Mouse (Mus musculus): ENCODE data around the gene Astn2. TPM values are rescaled to one million over a fixed set of nuclear protein-coding genes. Genes with fewer than 3 reads are reported as not detected.
"Not testable (repeated sequence)": the region's sequence is repeated elsewhere in the genome, so short reads cannot be mapped to it uniquely, and the experiment has no call there.

The Astn2 gene
- total and polyA plus RNA-seq, 3 experiments: 1.3 to 1.8 (median 1.6) TPM

- DNase-seq: no peak
Measured at GRCm38 (mm10) chr4:65758875-65759201, 645.6 kb downstream of the Astn2 start.

GRCm38 (mm10) chr4:65758174-65758874 lies 646.1 kb downstream of the Astn2 start:
- no peak for DNase-seq

- no peak for DNase-seq
Measured at GRCm38 (mm10) chr4:65752941-65753340, 651.5 kb downstream of the Astn2 start.

GRCm38 (mm10) chr4:65744788-65745187 lies 659.6 kb downstream of the Astn2 start:
- DNase-seq: no peak

GRCm38 (mm10) chr4:65744088-65744610 lies 660.3 kb downstream of the Astn2 start:
- no peak for DNase-seq

GRCm38 (mm10) chr4:65743160-65743691 lies 661.2 kb downstream of the Astn2 start:
- peak; percentile 6 for DNase-seq

- no peak for DNase-seq
Measured at GRCm38 (mm10) chr4:65724414-65724813, 680.0 kb downstream of the Astn2 start.

GRCm38 (mm10) chr4:65719610-65720009 lies 684.8 kb downstream of the Astn2 start:
- no peak for DNase-seq

- DNase-seq: no peak
Measured at GRCm38 (mm10) chr4:65717899-65718298, 686.5 kb downstream of the Astn2 start.

GRCm38 (mm10) chr4:65716086-65716485 lies 688.3 kb downstream of the Astn2 start:
- no peak for DNase-seq

GRCm38 (mm10) chr4:65711678-65712077 lies 692.7 kb downstream of the Astn2 start:
- no peak for DNase-seq

- DNase-seq: no peak
Measured at GRCm38 (mm10) chr4:65710623-65711022, 693.8 kb downstream of the Astn2 start.

GRCm38 (mm10) chr4:65701848-65702247 lies 702.6 kb downstream of the Astn2 start:
- DNase-seq: no peak

GRCm38 (mm10) chr4:65699743-65700361 lies 704.6 kb downstream of the Astn2 start:
- DNase-seq: no peak

- DNase-seq: no peak
Measured at GRCm38 (mm10) chr4:65695241-65695640, 709.2 kb downstream of the Astn2 start.

GRCm38 (mm10) chr4:65694011-65694410 lies 710.4 kb downstream of the Astn2 start:
- no peak for DNase-seq

GRCm38 (mm10) chr4:65687006-65687723 lies 717.2 kb downstream of the Astn2 start:
- no peak for DNase-seq

GRCm38 (mm10) chr4:65686258-65687005 lies 718.0 kb downstream of the Astn2 start:
- DNase-seq: no peak

GRCm38 (mm10) chr4:65684401-65684800 lies 720.0 kb downstream of the Astn2 start:
- DNase-seq: no peak

- DNase-seq: not testable (repeated sequence)
Measured at GRCm38 (mm10) chr4:65679786-65680185, 724.6 kb downstream of the Astn2 start.

GRCm38 (mm10) chr4:65678929-65679328 lies 725.5 kb downstream of the Astn2 start:
- DNase-seq: no peak

GRCm38 (mm10) chr4:65678495-65678894 lies 725.9 kb downstream of the Astn2 start:
- no peak for DNase-seq

Measured in adrenal gland, adult 2 months (tissue).